Mouse (Mus musculus) heart, embryonic 13.5 days (tissue): Measurements from ENCODE around the gene Acss3. TPM values are rescaled to one million over a fixed set of nuclear protein-coding genes. Genes with fewer than 3 reads are reported as not detected.
A peak's percentile ranks its signal among the peaks of the same experiment; 100 is the strongest.

Experiments
- ATAC-seq: fragments of 200-750 bp; cut with Nextera tagmentation; 2 replicates; pipeline ENCODE4 v1.8.0; 2017; ENCODE audit warnings: moderate TSS enrichment; ENCODE audit not compliant: insufficient number of reproducible peaks, low FRiP score, low TSS enrichment; ENCODE audit errors: extremely low read depth
- H3K27ac ChIP-seq: fragments of 300-500 bp; sonication (generic); replicated peaks from 2 replicates; pipeline ENCODE4 v1.5.1; 2015; ENCODE audit warnings: moderate library complexity, mild to moderate bottlenecking, inconsistent platforms
- H3K27me3 ChIP-seq: fragments of 300-500 bp; sonication (generic); replicated peaks from 2 replicates; pipeline ENCODE4 v1.6.1; 2015; ENCODE audit warnings: mild to moderate bottlenecking, inconsistent platforms
- H3K36me3 ChIP-seq: fragments of 300-500 bp; sonication (generic); 2 replicates; pipeline ENCODE4 v1.6.1; 2015; ENCODE audit warnings: mild to moderate bottlenecking, inconsistent platforms
- H3K4me1 ChIP-seq: fragments of 300-500 bp; sonication (generic); 2 replicates; pipeline ENCODE4 v1.6.1; 2015; ENCODE audit warnings: inconsistent platforms
- H3K4me2 ChIP-seq: fragments of 300-500 bp; sonication (generic); 2 replicates; pipeline ENCODE4 v1.6.1; 2015; ENCODE audit warnings: inconsistent platforms, mild to moderate bottlenecking, moderate library complexity
- H3K4me3 ChIP-seq: fragments of 300-500 bp; sonication (generic); 2 replicates; pipeline ENCODE4 v1.5.1; 2015; ENCODE audit warnings: moderate library complexity, mild to moderate bottlenecking, inconsistent platforms
- H3K9ac ChIP-seq: fragments of 300-500 bp; sonication (generic); 2 replicates; pipeline ENCODE4 v1.6.1; 2015; ENCODE audit warnings: inconsistent platforms, mild to moderate bottlenecking, moderate library complexity
- H3K9me3 ChIP-seq: fragments of 300-500 bp; sonication (generic); 2 replicates; pipeline ENCODE4 v1.6.1; 2016; ENCODE audit warnings: inconsistent platforms
- WGBS: fragments of 180-500 bp; shearing (Covaris S2); methylation state at CpG from one replicate; pipeline ENCODE4 v1.1.7; 2015; ENCODE audit warnings: mixed read lengths; 5-methylcytosine and 5-hydroxymethylcytosine counted together
- polyA plus RNA-seq: library from polyadenylated mRNA; unstranded; fragments of >200 nt; fragmentation: Nextera tagmentation; extraction: Ambion mirVana; gene quantifications from 2 replicates; pipeline ENCODE4 v1.2.1, GENCODE M21; 2015

Gene Acss3
- polyA plus RNA-seq, 1 experiment from 2014 or later, result 1.8 TPM

DNA sequence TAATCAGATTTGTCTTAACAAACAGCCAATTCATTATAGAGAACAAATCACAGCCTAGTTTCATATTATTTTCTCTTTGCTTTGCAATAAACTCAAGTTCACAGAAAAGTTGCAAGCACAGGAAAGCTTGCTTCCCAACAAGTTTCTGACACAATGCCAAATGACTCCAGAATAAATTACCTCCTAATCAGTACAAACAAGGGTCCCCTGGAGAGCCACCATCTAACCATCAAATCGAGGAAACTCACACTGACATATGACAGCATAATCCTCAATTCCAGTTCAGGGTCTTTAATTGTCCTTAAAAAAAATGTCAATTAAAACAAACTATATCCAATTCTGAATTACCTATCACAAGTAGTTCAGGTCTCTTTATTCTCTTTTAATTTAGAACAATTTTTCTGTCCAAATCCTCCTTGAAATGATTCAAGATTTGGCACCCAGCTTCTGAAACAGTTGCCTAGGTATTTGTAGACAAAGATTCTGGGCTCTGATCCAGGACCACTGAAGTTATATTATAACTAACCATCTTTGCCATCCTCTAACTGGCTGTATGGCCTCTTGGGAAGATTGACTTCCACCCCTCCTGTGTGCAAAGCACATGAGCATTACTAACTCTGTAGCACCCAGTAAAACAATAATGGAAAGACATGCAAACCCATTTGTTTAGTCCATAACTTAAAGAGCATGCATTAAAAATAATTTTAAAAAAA is 7.4 kb downstream of the Acss3 start:
- Histone ChIP-seq H3K27me3 (no peaks in the 10 kb centered on the region), H3K4me1 (no peaks in the 10 kb centered on the region; the same call in 1 of the 2 replicates), H3K4me3 (no peak overlapping the region), H3K4me2 (no peak overlapping the region), H3K36me3 (no peaks in the 10 kb centered on the region), H3K9me3 (no peaks in the 10 kb centered on the region), H3K27ac (no peak overlapping the region), H3K9ac (no peak overlapping the region)
- no peak for ATAC-seq
- 41% methylated on average over 1 of the region's 1 CpGs for WGBS

DNA sequence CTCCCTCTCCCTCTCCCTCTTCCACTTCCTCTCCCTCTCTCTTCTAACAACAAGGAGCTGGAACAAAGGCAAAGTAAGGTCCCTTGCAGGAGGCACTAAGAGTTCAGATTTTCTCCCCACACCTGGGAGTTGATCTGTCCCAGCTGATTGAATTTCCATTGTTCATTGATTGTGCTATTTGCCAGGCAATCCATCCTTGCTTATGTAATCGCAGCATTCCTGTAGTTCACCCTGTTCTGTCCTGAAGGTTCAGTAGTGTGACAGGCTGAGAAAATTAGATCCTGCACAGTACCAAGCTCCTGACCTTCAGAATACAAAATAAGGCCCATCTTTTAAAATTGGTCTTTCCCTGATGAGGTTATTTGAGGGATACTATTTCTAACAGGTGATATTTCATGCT is 8.3 kb downstream of the Acss3 start:
- no peaks in the 10 kb centered on the region for H3K27me3 ChIP-seq
- 45% methylated on average over 1 of the region's 1 CpGs for WGBS
- H3K4me2 ChIP-seq, result no peak overlapping the region
- H3K4me1 ChIP-seq, result no peaks in the 10 kb centered on the region; the same call in 1 of the 2 replicates
- H3K4me3 ChIP-seq, result no peak overlapping the region
- H3K9me3 ChIP-seq, result no peaks in the 10 kb centered on the region
- no peak overlapping the region for H3K27ac ChIP-seq
- H3K36me3 ChIP-seq, result no peaks in the 10 kb centered on the region
- no peak for ATAC-seq
- no peak overlapping the region for H3K9ac ChIP-seq

DNA sequence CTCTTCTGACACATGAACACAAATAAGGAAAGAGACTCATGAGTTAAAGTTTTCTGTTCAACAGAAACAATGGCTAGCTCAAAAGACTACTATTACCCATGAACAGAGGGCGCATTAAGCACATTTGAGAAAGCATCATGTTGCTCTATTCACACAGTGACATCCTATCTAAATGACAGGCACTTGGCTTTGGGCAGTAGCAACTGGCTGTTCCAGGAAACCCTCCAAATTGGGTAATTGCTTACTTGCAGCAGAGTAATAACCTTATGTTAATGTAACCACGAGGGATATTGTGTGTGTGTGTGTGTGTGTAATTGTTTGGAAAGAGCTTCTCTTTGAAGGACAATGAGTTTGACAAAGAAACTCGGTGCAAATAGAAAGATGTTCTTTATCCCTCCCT is 29.0 kb downstream of the Acss3 start:
- no peak overlapping the region for H3K4me3 ChIP-seq
- no peaks in the 10 kb centered on the region for H3K27me3 ChIP-seq
- no peaks in the 10 kb centered on the region for H3K4me1 ChIP-seq
- H3K9ac ChIP-seq, result no peak overlapping the region
- no peaks in the 10 kb centered on the region for H3K36me3 ChIP-seq
- H3K27ac ChIP-seq, result no peak overlapping the region
- no peaks in the 10 kb centered on the region for H3K9me3 ChIP-seq
- ATAC-seq, result no peak
- H3K4me2 ChIP-seq, result no peak overlapping the region
- WGBS, result 65% methylated on average over 3 of the region's 3 CpGs

DNA sequence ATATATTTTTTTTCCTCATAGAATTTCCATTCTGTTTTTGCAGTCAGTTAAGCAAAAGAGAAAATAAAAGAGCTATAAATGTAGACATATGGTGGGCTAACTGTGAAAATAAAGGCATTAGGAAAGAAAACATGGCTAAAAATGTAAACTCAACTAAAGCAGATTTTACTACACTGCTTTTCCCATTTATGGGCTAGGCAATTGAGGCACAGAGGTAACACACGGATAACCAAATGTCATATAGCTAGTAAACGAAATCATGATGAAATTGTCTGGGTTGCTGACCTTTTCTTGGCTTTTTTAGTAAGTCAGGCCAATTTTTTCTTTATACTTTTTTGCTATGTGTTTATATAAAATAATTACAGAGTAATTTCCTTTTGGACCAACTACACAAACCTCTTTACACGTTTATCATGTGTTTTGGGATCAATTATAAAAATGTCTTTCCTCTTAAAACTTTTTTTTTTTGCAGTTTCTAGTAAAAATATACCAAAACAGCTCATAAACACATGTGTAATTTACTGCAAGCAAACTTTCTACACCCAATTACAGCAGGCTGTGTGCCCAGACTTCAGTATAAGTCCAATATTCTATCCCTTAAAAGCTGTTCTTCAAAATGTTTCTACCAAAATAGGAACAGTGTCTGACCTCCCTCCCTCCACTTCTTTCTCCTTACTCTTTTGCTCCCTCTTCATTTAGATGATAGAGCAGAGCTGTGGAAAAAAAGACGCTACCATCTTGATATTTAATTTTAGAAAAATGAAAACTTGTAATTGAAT is 69.4 kb downstream of the Acss3 start:
- Histone ChIP-seq H3K4me1 (no peaks in the 10 kb centered on the region), H3K27me3 (no peaks in the 10 kb centered on the region), H3K27ac (no peak overlapping the region), H3K9me3 (no peaks in the 10 kb centered on the region), H3K9ac (no peak overlapping the region), H3K36me3 (no peaks in the 10 kb centered on the region), H3K4me3 (no peak overlapping the region), H3K4me2 (no peak overlapping the region)
- no peak for ATAC-seq
- 64% methylated on average over 4 of the region's 4 CpGs for WGBS

DNA sequence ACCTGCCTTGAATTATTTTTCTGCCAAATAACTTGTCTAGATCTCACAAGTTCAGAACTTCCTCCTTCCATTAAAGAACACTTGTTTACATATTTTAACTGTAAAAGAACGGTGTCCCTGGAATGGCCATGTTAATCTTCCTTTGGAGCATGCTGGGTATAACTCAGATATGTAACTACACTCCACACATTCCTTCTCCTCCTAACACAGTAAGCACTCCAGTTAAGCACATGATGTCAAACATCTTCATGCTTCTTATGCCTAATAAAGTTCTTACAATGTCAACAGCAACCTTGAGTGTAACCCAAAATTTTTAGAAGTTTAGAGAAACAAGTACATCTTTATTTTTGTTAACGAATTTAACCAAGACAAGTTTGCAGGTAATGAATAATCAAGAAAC is 73.0 kb downstream of the Acss3 start:
- no peaks in the 10 kb centered on the region for H3K4me1 ChIP-seq
- ATAC-seq, result no peak
- no peak overlapping the region for H3K9ac ChIP-seq
- no peak overlapping the region for H3K4me2 ChIP-seq
- no peaks in the 10 kb centered on the region for H3K27me3 ChIP-seq
- H3K27ac ChIP-seq, result no peak overlapping the region
- no peaks in the 10 kb centered on the region for H3K9me3 ChIP-seq
- 59% methylated on average over 2 of the region's 2 CpGs for WGBS
- no peak overlapping the region for H3K4me3 ChIP-seq
- H3K36me3 ChIP-seq, result no peaks in the 10 kb centered on the region

DNA sequence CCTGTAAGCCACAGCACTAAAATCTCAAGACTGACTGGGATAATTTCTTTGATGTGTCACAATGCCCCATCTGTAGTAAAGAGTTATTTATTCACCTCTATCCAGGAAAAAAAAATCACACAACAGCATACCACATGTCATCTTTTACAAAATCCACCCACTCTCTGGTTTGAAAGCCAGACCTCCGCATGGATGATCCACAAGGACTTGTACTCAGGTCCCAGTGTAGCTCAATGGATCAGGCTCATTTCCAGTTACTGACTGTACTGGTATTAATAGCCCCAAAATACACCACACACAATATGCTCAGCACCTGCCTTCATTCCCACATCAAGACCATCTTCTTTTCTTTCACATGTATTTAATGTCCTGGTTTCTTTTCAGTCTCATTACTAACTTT is 80.8 kb downstream of the Acss3 start:
- no peak for ATAC-seq
- 79% methylated on average over 1 of the region's 1 CpGs for WGBS
- H3K9ac ChIP-seq, result no peak overlapping the region

DNA sequence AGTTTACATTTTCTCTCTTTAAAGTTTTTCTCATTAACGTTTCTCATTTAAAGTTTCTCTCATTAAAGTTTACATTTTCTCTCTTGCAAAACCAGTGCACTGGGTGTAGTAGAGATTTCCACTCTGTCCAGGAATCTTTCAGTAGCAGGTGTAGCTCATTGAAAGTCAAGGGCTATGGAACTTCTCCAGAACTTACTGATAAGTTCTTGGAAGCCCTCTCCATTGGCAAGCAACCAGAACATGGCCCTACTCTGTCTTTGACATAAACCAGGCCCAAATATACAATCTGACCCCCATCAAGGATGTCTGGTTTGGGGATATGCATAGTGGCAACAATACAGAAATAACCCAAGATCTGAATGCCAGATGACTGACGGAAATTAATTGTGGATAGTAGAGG is 82.6 kb downstream of the Acss3 start:
- H3K27ac ChIP-seq, result no peak overlapping the region
- H3K4me3 ChIP-seq, result no peak overlapping the region
- H3K4me1 ChIP-seq, result peaks cover 4% of the 10 kb centered on the region; the same call in 1 of the 2 replicates
- H3K9ac ChIP-seq, result no peak overlapping the region
- H3K27me3 ChIP-seq, result no peaks in the 10 kb centered on the region
- no peaks in the 10 kb centered on the region for H3K36me3 ChIP-seq
- no peaks in the 10 kb centered on the region for H3K9me3 ChIP-seq
- WGBS, result 45% methylated on average over 2 of the region's 2 CpGs
- ATAC-seq, result no peak
- no peak overlapping the region for H3K4me2 ChIP-seq

More for the DNA sequence above, 80.8 kb downstream of the Acss3 start:
- Histone ChIP-seq H3K4me1 (peaks cover 4% of the 10 kb centered on the region; the same call in 1 of the 2 replicates), H3K9me3 (no peaks in the 10 kb centered on the region), H3K27me3 (no peaks in the 10 kb centered on the region), H3K36me3 (no peaks in the 10 kb centered on the region), H3K27ac (no peak overlapping the region), H3K4me2 (no peak overlapping the region), H3K4me3 (no peak overlapping the region)

DNA sequence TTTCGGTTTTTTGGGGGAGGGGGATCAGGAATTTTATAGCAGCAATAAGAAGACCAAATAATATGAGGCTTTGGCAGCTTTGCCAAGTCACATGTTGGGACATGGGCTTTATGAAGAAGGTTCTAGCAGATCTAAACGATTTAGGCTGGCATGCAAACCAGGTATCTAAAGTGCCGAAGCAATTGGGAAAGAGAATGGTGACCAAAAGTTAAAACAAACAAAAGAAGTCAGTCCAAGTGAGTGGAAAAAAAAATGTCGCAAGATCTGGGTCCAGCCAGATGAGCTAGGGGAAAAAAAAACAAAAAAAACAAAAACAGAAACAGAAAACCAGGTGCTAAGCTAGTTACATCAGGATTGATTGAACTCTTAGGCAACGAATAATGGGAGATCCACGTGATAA is 83.1 kb downstream of the Acss3 start:
- WGBS, result 62% methylated on average over 6 of the region's 6 CpGs
- H3K9ac ChIP-seq, result no peak overlapping the region
- no peak for ATAC-seq
- no peaks in the 10 kb centered on the region for H3K36me3 ChIP-seq
- H3K4me1 ChIP-seq, result peaks cover 4% of the 10 kb centered on the region; the same call in 1 of the 2 replicates
- no peak overlapping the region for H3K27ac ChIP-seq
- H3K9me3 ChIP-seq, result no peaks in the 10 kb centered on the region
- no peaks in the 10 kb centered on the region for H3K27me3 ChIP-seq
- no peak overlapping the region for H3K4me2 ChIP-seq
- H3K4me3 ChIP-seq, result no peak overlapping the region

DNA sequence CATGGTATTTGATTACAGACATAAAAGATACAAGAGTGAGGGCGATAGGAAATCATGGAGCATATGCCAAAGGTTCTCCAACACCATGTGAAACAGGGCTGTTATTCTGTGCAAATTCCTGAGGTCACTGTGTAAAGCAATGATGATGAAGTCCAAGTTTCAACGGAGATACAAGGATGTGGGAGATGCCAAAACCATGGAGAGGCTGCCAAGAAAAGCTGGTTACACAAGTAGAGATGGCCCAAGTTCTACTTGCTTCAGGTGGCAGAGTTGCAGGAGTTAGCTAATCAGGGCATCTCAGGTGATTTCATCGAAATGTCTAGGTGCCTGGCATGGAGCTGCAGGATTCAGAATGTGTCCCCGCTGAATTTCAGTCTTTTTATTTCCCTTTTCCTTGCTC is 84.3 kb downstream of the Acss3 start:
- H3K9me3 ChIP-seq, result no peaks in the 10 kb centered on the region
- no peak for ATAC-seq
- H3K4me2 ChIP-seq, result no peak overlapping the region
- no peaks in the 10 kb centered on the region for H3K36me3 ChIP-seq
- 71% methylated on average over 4 of the region's 4 CpGs for WGBS
- H3K4me3 ChIP-seq, result no peak overlapping the region
- H3K27ac ChIP-seq, result no peak overlapping the region
- no peak overlapping the region for H3K9ac ChIP-seq
- H3K27me3 ChIP-seq, result no peaks in the 10 kb centered on the region
- H3K4me1 ChIP-seq, result peaks cover 4% of the 10 kb centered on the region; the same call in 1 of the 2 replicates

DNA sequence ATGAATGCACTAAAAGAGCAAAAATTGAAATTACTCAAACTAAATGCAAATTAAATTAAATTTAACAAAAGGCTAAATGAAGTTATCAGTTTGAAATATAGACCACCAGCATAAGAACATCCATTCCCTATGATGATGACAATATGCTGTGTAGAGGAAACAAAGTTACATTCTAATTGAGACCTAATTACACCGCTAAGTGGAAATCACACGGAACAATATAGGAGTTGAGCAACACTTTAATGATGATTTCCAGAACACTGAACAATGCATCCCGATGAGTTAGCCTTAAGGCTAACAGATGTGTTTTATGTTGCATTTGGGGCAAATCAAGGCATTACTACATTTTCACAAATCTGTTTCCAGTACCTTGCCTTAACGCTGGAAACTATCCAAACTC is 99.2 kb downstream of the Acss3 start:
- no peaks in the 10 kb centered on the region for H3K27me3 ChIP-seq
- no peaks in the 10 kb centered on the region for H3K36me3 ChIP-seq
- no peak overlapping the region for H3K27ac ChIP-seq
- H3K4me3 ChIP-seq, result no peak overlapping the region
- 79% methylated on average over 4 of the region's 4 CpGs for WGBS
- H3K4me2 ChIP-seq, result no peak overlapping the region
- no peak for ATAC-seq
- H3K9ac ChIP-seq, result no peak overlapping the region
- no peaks in the 10 kb centered on the region for H3K9me3 ChIP-seq
- H3K4me1 ChIP-seq, result no peaks in the 10 kb centered on the region

DNA sequence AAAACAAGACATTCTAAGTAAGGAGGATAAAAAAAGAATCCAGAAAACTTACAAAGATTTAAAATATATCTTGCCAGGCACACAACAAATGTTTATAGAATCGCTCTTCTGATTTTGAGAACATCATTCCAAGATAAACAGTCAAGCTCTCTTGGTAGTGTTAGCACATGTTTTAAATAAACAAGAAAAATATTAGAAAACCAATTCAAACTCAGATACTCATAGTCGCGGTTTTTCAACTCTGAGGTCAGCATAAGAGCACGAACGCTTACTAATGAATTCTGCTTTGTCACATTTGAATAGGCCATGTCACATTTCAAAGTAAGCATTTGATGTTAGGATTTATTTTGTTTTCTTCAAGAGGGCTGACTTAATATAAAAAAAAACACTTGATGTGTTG is 102.3 kb downstream of the Acss3 start:
- no peaks in the 10 kb centered on the region for H3K36me3 ChIP-seq
- 85% methylated on average over 5 of the region's 5 CpGs for WGBS
- H3K4me3 ChIP-seq, result no peak overlapping the region

DNA sequence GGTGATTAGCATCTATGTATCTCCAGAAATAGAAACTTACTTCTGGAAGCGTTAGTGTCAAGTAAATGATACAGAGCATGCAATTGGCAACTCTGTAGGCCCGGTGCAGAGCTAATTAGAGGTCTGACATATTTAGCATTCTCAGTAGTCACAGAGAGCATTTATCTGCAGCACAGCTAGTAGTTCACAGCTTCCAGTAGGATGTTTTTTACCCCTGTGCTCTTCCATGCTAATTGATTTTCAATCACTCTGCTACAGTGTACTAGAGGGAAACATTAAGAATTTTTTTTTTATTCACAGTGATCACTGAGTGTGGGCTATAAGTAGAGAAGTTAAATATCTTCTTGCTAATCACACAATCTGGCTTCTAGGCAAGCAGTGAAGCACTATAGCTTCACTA is 112.3 kb downstream of the Acss3 start:
- Histone ChIP-seq H3K27me3 (no peaks in the 10 kb centered on the region), H3K4me2 (no peak overlapping the region), H3K4me1 (no peaks in the 10 kb centered on the region), H3K27ac (0 out of 2 replicates have a peak overlapping the region, but pooled peaks have one; percentile 15), H3K36me3 (no peaks in the 10 kb centered on the region), H3K9ac (no peak overlapping the region), H3K4me3 (no peak overlapping the region), H3K9me3 (no peaks in the 10 kb centered on the region)
- no peak for ATAC-seq
- 36% methylated on average over 2 of the region's 2 CpGs for WGBS

More for the DNA sequence above, 102.3 kb downstream of the Acss3 start:
- Histone ChIP-seq H3K9me3 (no peaks in the 10 kb centered on the region), H3K27ac (no peak overlapping the region), H3K9ac (no peak overlapping the region), H3K27me3 (no peaks in the 10 kb centered on the region), H3K4me1 (no peaks in the 10 kb centered on the region), H3K4me2 (no peak overlapping the region)
- no peak for ATAC-seq
